Mouse (Mus musculus) frontal cortex, postnatal 36 days (tissue): ENCODE data around the gene Gnpat.

ENCODE experiments used
- DNase-seq, 2 experiments: peaks; one replicate each; pipeline ENCODE4 v3.0.0; 2022; ENCODE audit warnings: low spot score in 2 of 2

Gene Gnpat

DNA sequence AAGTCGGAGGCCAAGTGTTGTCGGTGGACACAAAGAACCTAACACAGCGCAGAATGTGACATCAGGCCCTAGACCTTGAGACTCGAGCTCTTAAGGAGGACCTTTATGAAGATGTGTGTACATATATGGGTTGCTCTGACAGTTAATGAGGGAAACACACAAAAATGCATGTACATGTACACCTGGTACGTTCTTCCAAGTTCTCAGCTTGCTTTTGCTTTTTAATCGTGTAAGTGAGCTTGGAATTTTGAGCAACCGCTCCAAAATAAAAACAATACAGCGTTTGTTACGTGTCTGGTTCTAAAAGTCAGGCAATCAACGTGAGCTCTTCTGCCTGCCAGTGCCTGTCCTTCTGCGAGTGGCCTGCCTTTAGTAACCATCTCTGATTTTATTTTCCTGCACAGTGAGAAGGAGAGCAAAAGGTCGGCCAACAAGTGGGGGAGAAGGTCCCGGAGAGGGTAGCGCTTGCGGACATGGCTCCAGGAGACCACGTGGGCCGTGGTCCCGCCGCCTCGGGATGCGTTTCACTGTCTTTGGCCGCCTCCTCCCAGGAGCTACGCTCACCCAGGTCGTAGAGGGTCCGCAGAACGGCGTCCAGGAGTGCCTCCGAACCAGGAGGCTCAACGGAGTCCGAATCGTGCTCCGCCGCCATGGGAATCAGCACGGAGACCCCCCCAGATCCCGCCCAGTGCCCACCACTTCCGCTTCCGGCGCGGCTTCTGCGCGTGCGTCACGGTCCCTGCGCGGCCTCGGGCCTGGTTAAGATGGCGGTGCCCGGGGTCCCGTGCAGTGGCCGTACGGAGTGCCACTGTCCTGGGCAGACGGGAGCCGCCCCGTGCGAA, at the start of gene Gnpat, which contains the start of gene 2810004N23Rik:
Gnpat (plus strand) TSS at position 713 of the 842 bp plus-strand sequence.
2810004N23Rik (minus strand) TSS at position 800 of the 842 bp plus-strand sequence.
- DNase-seq, result peak; percentile 94 to 97

DNA sequence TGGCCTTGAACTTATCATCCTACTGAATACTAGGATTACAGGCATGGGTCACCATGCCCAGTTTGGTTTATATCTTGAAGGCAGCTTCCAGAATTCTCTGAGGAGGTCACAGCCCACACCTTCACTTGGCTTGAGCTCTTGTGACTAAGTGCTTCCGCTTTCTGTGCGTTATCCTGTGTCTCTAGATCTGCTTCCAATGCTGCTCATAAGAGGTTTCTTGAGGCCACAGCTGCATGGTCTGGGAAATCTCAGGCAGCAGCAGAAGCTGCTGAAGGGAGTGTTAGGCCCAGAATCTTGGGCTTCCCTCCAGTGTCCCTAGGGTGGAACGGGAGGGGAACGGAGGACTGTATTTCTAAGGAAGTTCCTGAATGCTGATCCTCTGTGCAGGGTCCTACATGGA, 49.5 kb upstream of the Gnpat start:
- DNase-seq, result no peak

DNA sequence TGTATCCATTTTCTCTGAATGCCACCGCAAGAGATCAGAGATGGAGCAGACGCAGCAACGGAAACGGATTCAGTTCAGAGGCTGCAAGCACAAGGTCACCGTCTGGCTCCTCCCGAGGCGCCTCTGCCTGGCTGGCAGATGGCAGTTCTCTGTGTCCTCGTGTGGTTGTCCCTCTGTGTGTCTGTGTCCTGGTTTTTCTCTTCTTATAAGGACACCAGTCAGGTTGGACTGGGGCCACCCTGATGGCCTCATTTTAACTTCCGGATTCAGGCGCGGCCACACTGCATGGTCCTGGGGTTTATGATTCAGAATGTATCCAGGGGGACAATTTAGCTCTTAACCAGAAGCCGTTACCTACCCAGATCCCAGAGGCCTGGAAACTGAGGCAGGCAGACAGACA, 47.0 kb upstream of the Gnpat start:
- DNase-seq, result no peak

DNA sequence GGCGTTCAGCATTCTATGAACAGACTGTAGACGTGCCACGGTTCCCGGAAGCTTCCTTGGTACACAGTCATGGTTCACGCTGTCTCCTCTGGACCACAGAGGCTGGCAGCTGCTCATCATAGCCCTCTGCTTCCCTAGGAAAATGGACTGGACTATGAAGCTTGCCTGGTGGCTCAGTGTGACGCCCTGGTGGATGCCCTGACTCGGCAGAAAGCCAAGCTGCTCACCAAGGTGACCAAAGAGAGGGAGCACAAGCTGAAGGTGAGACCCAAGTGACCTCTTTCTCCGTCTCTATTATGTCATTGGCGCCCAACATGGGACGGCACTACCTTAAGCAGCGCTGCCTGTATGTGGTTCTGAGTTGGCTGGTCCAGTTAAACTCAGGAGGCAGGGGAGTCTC, 46.0 kb upstream of the Gnpat start:
- DNase-seq, result no peak

DNA sequence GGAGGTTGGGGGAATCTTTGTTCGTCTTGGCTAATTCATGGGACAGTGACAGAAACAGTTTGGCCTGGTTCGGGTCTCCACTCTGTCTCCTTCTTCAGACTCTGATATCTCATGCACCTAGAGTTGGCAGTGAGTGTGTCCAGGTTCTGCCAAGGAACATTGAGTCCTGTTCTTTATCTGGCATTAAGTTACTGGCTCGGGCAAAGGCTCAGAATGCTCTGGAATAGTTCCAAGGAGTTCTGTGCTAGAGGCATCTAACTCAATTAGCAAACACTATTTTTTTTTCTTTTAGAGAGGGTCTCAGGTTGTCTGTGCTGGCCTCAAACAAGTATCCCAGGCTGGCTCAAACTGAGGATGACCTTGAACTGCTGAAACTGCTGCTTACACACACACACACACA, 45.5 kb upstream of the Gnpat start:
- DNase-seq, result no peak

DNA sequence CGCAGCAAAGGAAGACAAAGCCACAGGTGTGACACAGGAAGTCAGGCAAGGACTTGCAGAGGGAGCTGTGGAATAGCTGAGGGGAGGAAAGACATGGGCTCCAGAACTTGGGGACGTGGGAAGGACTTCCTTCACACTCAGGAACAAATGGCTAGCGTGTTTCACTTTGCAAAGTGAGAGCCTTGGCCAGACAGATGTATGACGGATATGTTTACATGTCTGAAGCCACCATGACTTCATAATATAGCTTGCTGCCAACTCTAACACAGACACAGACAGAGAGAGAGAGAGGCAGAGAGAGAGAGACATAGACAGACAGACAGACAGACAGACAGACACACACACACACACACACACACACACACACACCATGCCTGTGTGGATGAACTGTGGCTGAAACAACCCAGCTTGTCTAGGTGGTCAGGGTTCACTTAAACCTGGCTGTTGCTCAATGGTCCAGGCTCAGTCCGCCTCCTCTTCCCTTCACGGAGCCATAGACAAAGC, 43.2 kb upstream of the Gnpat start:
- no peak for DNase-seq

DNA sequence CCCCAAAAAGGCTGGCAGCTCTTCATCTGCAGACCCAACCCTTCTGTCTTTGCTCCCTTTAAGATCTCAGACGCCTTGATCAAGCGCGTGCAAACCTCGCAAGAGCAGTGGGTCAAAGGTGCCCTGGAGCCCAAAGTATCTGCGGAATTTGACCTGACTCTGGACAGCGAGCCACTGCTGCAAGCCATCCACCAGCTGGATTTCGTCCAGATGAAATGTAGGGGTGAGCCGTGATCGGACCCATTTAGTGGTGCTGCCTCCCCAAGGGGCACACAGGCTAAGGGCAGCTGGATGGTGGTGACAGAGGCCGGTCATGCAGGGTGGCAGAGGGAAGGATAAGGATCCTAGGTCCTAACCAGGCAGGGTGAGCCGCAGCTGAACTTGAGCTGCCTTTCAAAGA, 42.7 kb upstream of the Gnpat start:
- no peak for DNase-seq

DNA sequence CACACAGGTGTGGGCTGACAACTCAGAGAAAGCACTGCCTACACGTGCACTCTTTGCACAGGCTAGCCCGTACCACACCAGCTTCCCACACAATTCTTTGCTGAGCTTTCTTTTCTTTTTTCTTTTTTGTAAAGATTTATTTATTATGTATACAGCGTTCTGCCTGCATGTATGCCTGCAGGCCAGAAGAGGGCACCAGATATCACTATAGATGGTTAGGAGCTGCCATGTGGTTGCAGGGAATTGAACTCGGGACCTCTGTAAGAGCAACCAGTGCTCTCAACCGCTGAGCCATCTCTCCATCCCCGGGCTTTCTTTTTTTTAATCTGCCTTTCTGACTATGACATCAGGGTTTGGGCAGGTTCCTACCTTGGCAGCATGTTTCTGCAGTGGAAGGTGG, 39.3 kb upstream of the Gnpat start:
- no peak for DNase-seq

DNA sequence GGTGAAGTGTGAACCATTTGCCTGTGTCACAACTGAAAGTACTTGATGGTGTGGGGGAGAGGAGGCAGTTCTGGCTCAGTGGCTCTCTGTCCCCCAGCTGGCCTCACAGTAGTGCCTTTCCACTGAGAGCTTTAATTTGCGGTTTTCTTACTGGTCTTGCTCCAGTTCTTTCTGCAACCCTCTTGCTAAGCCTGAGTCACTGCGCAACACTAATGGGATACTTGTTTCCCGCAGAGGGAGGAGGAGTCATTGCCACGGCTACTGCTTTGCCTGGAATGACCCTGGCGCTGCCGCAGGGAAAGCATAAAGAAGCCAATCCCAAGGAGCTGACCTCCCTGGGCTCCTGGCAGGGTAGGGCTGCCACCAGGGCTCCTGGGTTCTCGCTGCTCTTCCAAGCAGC, 36.2 kb upstream of the Gnpat start:
- DNase-seq, result peak; percentile 9 to 14

DNA sequence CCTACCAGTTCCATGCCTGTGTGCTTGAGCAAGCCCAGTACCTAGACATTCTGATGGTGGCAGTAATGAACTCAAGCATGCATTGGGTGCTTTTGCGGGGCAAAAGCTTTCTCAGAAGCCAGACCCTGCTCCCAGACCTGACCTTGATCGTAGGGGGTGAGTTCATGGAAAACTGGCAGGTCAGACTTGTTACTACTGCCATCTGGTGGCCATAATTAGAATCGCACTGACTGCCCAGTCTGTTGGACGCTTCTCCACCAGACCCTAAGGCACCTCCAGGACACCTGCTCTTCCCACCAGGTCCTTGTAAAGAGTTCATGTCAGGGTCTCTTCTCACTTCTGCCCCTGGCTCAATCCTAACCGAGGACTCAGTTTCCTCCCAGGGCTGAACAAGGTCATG, 35.4 kb upstream of the Gnpat start:
- DNase-seq, result peak; percentile 28 to 45

DNA sequence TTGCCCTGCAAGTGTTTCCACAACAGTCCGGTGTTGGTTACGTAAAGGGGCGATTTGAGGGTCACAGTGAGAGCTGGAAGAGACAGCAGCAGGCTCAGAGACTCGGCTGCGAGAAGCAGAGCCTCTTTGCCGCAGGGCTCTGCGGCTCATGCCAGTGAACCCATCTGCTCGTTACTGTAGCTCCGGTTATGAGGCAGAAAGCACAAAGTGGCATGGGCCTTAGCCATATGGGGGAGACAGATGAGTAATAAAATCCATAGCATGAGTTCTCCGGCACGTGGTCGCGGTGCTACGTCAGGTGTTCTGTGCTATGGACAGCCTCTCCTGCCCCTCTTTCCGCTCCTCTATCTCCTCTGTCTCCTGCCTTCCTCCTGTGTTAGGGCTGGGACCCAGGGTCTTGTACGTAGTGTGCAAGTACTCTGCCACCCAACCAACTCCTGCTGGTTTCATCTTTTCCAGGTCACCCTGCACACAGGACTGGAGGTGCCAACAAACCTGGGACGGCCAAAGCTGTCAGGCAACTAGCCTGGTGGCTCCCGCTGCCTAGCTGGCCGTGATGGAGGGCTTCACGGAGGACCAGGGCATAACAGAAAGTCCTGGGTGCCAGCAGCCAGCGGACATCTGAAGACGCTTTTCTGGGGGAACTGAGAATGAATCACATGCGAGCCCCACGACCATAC, 34.1 kb upstream of the Gnpat start:
- peak; percentile 11 to 26 for DNase-seq

DNA sequence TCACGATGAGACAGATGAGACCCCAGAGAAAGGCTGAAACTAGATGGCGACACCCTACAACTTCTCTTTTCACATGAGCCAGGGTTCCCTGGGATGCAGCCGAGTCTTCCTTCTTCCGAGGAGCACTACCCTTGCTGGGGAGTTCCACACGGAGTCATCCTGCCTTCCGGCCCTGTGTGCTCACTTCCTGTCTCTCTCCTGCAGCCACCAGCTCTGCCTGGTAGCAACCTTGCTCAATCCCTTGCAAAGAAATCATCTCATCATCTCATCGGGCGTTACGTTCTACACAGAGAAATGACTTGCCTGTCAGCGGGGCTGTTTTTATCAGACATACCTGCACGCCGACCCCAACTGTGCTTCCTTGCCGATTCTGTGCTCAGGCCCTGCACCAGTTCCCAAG, 32.8 kb upstream of the Gnpat start:
- DNase-seq, result no peak

DNA sequence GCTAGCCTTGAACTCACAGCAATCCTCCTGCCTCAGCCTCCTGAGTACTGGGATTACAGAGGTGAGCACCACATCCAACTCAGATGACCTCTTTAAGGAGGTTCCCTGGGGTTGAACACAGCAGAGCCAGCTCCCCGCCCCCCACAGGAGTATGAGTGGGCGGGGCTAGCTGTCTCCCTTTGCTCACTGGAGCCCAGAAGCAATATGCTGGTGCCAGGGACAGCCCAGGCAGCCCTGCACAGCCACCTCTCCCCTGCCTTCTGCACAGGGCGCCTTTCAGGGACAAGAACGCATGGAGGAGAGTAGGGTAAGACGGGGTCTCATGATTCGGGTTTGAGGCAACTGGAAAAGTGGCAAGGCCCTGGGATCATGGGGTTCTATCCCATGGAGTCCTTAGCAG, 31.3 kb upstream of the Gnpat start:
- no peak for DNase-seq

DNA sequence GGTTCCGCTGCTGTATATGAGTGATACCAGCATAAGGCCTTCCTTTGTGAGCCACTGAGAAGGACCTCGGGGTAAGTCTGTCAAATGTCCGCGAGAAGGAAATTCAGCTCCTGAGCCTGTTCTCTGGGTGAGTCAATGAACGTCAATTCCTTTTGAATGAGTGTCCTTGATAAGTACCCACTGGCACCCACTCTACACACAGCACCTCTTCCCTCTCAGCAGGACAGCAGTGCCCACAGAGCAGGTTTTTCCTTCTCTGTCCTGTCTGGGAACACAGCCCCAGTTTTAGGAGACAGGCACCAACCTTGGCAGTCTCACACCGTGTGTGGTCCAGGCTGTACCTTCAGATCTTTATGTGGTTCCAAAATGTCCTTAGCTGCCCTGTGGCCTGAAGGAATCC, 30.9 kb upstream of the Gnpat start:
- DNase-seq, result no peak

DNA sequence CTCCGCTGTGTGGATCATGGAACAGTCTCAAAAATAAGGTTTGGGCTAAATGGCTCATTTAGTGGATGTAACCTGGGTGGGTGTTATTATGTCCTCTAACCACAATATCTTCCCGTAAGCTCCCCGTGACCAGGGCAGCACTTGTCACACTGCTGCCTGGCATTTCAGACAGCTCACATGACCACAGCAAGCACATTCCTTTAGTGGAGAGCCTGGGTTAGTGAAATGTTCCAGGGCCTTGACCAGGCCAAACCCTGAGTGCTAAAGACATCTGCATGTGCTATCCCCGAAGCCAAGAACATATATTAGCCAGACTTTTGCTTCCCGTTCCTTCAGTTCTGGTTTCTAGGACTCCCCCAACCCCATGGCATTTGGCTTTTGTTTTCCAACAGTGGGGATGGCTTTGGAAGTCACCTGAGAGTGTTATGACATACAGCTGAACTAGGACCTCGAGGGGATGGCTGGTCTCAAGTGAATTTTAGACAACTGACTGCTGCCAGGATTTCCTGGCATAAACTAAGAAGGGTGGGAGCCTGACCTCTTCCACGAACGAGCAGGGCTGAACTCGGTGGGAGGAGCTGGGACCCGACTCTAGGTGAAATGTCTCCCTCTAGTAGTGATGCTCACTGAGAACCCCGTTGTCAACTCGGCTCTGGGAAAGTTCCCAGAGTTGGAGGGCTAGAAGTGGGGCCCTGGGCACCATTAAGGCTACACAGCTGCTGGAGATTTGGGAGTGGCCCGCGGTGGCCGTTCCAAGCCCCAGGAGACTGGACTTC, 29.2 kb upstream of the Gnpat start:
- DNase-seq, result no peak

DNA sequence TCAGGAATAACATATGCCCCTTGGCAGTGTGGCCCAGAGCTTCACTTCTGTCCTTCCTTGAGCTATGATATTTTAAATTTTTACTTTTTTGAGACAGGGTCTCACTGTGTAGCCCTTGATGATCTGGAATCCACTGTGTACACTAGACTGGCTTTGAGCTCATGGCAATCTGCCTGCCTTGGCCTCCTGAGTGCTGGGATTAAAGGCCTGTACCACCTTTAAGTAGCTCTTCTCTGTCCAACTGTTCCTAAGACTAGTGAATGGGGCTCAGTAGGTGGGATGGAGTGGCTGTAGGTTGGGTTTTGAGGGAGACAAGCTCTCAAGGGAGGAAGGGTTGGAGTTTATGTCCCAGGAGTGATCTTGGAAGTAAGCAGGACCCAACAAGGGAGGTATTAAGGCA, 27.0 kb upstream of the Gnpat start:
- DNase-seq, result no peak

DNA sequence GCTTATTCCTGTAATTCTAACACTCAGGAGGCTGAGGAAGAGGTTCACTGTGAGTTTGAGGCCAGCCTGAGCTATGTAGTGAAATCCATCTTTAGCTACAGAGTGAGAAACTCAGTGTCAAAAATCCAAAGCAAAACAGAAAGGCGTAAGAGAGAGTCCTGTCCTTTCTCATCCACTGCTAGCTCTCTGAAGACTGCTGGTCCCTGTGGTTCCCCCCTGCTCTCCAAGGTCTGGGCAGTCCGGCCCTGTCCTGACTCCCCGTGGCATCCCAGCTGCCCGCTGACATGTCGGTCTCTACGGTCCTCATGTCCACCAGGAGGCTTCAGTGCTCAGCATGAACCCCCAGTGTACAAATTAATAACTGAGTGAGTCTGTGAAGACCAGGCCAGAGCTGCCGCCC, 26.6 kb upstream of the Gnpat start:
- no peak for DNase-seq

DNA sequence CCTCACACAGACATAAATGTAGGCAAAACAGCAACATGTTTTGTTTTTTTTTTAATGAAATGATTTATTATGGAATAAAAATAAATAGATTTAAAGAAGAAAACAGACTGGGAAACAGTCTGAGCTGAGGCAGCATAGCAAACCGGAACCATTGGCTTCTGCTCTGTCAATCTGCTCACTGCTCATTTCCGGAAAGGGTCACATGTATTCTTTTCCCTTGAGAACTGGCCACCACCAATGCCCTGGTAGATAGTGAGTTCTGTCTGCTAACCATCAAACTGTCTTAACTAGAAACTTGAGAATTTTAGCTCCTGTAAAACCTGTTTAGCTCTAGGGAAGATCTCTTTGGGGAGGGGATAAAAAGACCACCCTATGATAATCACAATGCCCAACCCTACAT, 25.9 kb upstream of the Gnpat start:
- no peak for DNase-seq

DNA sequence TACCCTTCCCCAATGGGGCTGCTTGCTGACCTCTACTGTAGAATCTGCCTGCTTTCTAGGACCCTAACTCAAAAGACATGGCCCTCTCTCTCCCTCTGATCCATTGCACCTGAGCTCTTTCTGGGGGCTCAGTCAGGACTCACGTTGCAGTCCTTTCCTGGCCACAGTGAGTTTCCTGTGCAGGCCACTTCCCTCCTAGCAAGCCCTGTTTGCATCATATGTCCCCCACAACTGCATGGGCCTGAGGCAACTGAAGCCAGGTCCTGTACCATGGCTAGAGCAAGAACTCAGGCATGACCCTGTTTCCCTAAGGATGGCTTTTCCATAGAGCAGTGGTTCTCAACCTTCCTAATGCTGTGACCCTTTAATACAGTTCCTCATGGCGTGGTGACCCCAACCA, 24.9 kb upstream of the Gnpat start:
- no peak for DNase-seq

DNA sequence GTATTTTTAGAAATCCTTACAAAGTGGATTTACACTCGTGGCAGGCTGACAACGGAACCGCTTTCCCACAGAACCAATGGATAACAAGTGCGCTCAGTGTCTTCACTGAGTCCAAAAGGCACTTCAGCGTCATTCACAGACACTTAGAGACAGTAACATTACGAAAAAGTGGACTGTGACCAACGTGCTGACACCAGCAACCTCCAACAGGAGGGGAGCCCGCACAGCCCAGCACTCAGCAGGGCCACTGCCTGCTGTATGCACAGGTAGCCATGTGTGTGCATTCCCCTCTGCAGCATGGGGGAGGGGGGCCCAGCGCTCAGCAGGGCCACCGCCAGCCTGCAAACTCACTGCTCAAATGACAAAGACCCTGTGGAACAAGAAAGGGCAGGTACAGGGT, 23.5 kb upstream of the Gnpat start:
- no peak for DNase-seq

DNA sequence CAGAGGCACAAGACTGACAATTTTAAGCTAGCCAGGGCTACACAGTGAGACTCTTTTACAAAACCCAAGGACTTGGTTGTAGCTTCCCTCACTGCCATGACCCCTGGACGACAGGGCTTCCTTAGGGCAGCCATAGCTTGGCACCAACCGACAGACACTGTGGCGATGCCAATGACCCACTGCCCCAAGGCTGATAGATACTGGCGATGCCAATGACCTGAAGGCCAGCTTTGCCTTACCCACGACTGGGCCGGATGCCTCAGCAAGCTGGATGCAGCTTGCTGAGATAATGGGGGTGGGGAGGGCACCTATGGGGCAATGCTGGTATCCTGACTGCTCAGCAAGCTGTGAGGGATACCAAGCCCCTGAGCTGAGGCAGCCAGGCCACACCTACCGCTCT, 21.9 kb upstream of the Gnpat start:
- no peak for DNase-seq

DNA sequence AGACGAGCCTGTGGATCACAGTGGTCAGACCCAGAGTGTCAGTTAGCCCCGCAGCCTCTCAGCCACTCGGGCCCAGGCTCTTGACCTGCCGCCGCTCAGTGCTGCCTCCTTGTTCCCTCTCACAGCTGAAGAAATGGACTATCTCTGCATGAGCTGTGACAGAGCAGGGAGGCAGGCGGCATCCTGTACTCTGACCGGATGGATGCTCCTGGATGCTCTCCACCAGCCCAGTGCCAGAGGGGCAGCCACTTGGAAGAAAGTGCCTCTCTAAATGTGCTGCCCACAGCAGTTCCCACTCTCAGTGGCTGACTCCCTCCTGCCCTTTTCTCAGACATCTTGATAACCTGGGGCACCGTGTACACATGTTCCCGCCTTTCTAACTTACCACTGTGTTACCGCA, 21.1 kb upstream of the Gnpat start:
- DNase-seq, result no peak
